Comparison of ENCODE assay signal across 14 mouse cellular contexts in genomic region chr12:30864347-30864746, GRCm38 (mm10). TPM values are rescaled to one million over a fixed set of nuclear protein-coding genes. Genes with fewer than 3 reads are reported as not detected.
A peak's percentile ranks its signal among the peaks of the same experiment; 100 is the strongest.
DNase-seq lines count a peak whose midpoint lies in the region; ATAC-seq lines count a peak whose summit lies in the region.
"Had no signal": no experiment of that assay in that cellular context is flagged by ENCODE, and none has a peak within 500 bp of the region (broad histone marks: within the 10 kb centered on the region; RNA-seq: fewer than 3 reads in every experiment).

No protein-coding gene starts in this region.

- WGBS in hindbrain, embryonic 16.5 days = 49% methylated on average over 2 of the region's 2 CpGs
- WGBS in hindbrain, embryonic 13.5 days = 70% methylated on average over 2 of the region's 2 CpGs
- 49% methylated on average over 2 of the region's 2 CpGs for WGBS in intestine, embryonic 16.5 days

- no peak overlapping the region for H3K4me2 ChIP-seq in hindbrain, embryonic 16.5 days (ENCODE audit: low read length)
- no peak overlapping the region for H3K4me2 ChIP-seq in hindbrain, embryonic 13.5 days
- H3K4me2 ChIP-seq in intestine, embryonic 16.5 days (ENCODE audit: low read depth, low read length) = no peak overlapping the region
- H3K4me2 ChIP-seq: stomach, embryonic 15.5 days had no signal

- H3K9me3 ChIP-seq in hindbrain, embryonic 16.5 days (ENCODE audit: control insufficient read depth, low read length) = no peaks in the 10 kb centered on the region
- H3K9me3 ChIP-seq in hindbrain, embryonic 13.5 days = no peaks in the 10 kb centered on the region
- H3K9me3 ChIP-seq in intestine, embryonic 16.5 days (ENCODE audit: control insufficient read depth, low read length) = no peaks in the 10 kb centered on the region
- H3K9me3 ChIP-seq: stomach, embryonic 15.5 days had no signal

- DNase-seq in heart, adult 11 months = peak; percentile 51
- no peak for DNase-seq in heart, postnatal 36 days
- peak; percentile 8 for DNase-seq in adipocyte (ENCODE audit: low spot score)
- DNase-seq in embryo, embryonic 11 days = no peak
- DNase-seq: cerebellum, adult 8-10 months; gastrocnemius, postnatal 25 days; kidney, adult 2 months; liver; thymus, postnatal 4 days had no signal

- H3K4me3 ChIP-seq in hindbrain, embryonic 16.5 days (ENCODE audit: low read length) = no peak overlapping the region
- no peak overlapping the region for H3K4me3 ChIP-seq in hindbrain, embryonic 13.5 days
- H3K4me3 ChIP-seq in intestine, embryonic 16.5 days (ENCODE audit: low read length) = no peak overlapping the region
- H3K4me3 ChIP-seq: stomach, embryonic 15.5 days had no signal

- H3K36me3 ChIP-seq in hindbrain, embryonic 16.5 days (ENCODE audit: control insufficient read depth, insufficient read depth, low read length) = no peaks in the 10 kb centered on the region
- no peaks in the 10 kb centered on the region for H3K36me3 ChIP-seq in hindbrain, embryonic 13.5 days
- H3K36me3 ChIP-seq in intestine, embryonic 16.5 days (ENCODE audit: control insufficient read depth, insufficient read depth, low read length) = no peaks in the 10 kb centered on the region
- H3K36me3 ChIP-seq: stomach, embryonic 15.5 days had no signal

- H3K9ac ChIP-seq in hindbrain, embryonic 16.5 days (ENCODE audit: low read depth, low read length) = no peak overlapping the region
- no peak overlapping the region for H3K9ac ChIP-seq in hindbrain, embryonic 13.5 days
- H3K9ac ChIP-seq in intestine, embryonic 16.5 days (ENCODE audit: low read depth, low read length) = no peak overlapping the region
- H3K9ac ChIP-seq: stomach, embryonic 15.5 days had no signal

- no peaks in the 10 kb centered on the region for H3K27me3 ChIP-seq in hindbrain, embryonic 16.5 days (replicated peaks; ENCODE audit: control insufficient read depth, insufficient read depth, low read length)
- H3K27me3 ChIP-seq in hindbrain, embryonic 13.5 days = no peaks in the 10 kb centered on the region
- no peaks in the 10 kb centered on the region for H3K27me3 ChIP-seq in intestine, embryonic 16.5 days (replicated peaks; ENCODE audit: control insufficient read depth, insufficient read depth, low read length)
- H3K27me3 ChIP-seq: stomach, embryonic 15.5 days had no signal

- H3K4me1 ChIP-seq in hindbrain, embryonic 16.5 days (ENCODE audit: control insufficient read depth, insufficient read depth, low read depth, low read length) = no peaks in the 10 kb centered on the region
- 0 out of 2 replicates have a peak, but pooled peaks cover 4% of the 10 kb centered on the region for H3K4me1 ChIP-seq in hindbrain, embryonic 13.5 days (replicated peaks)
- no peaks in the 10 kb centered on the region for H3K4me1 ChIP-seq in intestine, embryonic 16.5 days (ENCODE audit: control insufficient read depth, insufficient read depth, low read length)
- H3K4me1 ChIP-seq: stomach, embryonic 15.5 days had no signal

- H3K27ac ChIP-seq in hindbrain, embryonic 16.5 days (ENCODE audit: low read depth, low read length) = no peak overlapping the region
- H3K27ac ChIP-seq in hindbrain, embryonic 13.5 days = no peak overlapping the region
- no peak overlapping the region for H3K27ac ChIP-seq in intestine, embryonic 16.5 days (ENCODE audit: low read length)
- H3K27ac ChIP-seq: stomach, embryonic 15.5 days had no signal

- ATAC-seq in hindbrain, embryonic 16.5 days = peak; percentile 89
- no peak for ATAC-seq in hindbrain, embryonic 13.5 days (ENCODE audit: low FRiP score)
- peak; percentile 56; the same call in 1 of the 2 replicates for ATAC-seq in intestine, embryonic 16.5 days

- intact Hi-C loops in heart, postnatal 36 days (cut with DNase I) = no loop called here

RNA-seq across cellular contexts. Expression of gene Alkal2, which starts 19.8 kb away (rescaled TPM):
- total RNA-seq in heart, postnatal 36 days (2021) = under 1 TPM; 0.44 to 0.98 TPM
- polyA plus RNA-seq in hindbrain, embryonic 16.5 days (2015; fragmentation: Nextera tagmentation; extraction: Ambion mirVana) = 0.80 and 0.84 TPM in 2 replicates
- polyA plus RNA-seq in hindbrain, embryonic 13.5 days (2015; fragmentation: Nextera tagmentation; extraction: Ambion mirVana) = 0.45 TPM in 1 of 2 replicates, not detected in the other
- polyA plus RNA-seq in intestine, embryonic 16.5 days (2015; fragmentation: Nextera tagmentation; extraction: Ambion mirVana) = 0.67 and 1.3 TPM in 2 replicates
- total RNA-seq: megakaryocyte progenitor cell, adult 5-6 weeks had no signal

RNA-seq across cellular contexts. Expression of gene Acp1, which starts 47.0 kb away (rescaled TPM):
- 10 to 100 TPM; 28.7 to 30.6 TPM for total RNA-seq in heart, postnatal 36 days (2021)
- polyA plus RNA-seq in hindbrain, embryonic 16.5 days (2015; fragmentation: Nextera tagmentation; extraction: Ambion mirVana) = 106 and 115 TPM in 2 replicates
- polyA plus RNA-seq in hindbrain, embryonic 13.5 days (2015; fragmentation: Nextera tagmentation; extraction: Ambion mirVana) = 133 and 136 TPM in 2 replicates
- polyA plus RNA-seq in intestine, embryonic 16.5 days (2015; fragmentation: Nextera tagmentation; extraction: Ambion mirVana) = 167 and 172 TPM in 2 replicates

RNA-seq across cellular contexts. Expression of gene Sh3yl1, which starts 47.1 kb away (rescaled TPM):
- 1 to 10 TPM; 1.8 to 2.3 TPM for total RNA-seq in heart, postnatal 36 days (2021)
- 47.6 and 55.2 TPM in 2 replicates for polyA plus RNA-seq in hindbrain, embryonic 16.5 days (2015; fragmentation: Nextera tagmentation; extraction: Ambion mirVana)
- polyA plus RNA-seq in hindbrain, embryonic 13.5 days (2015; fragmentation: Nextera tagmentation; extraction: Ambion mirVana) = 50.8 and 52.0 TPM in 2 replicates
- polyA plus RNA-seq in intestine, embryonic 16.5 days (2015; fragmentation: Nextera tagmentation; extraction: Ambion mirVana) = 24.9 and 30.1 TPM in 2 replicates

Comparison
In these comparisons a context has a peak if more than half of its experiments do, and no peak if none do; other contexts are left out.
1. DNase-seq: peak in heart, adult 11 months (single experiment) and adipocyte (single experiment); none in heart, postnatal 36 days (0 of 2) and embryo, embryonic 11 days (single experiment).